Mouse (Mus musculus) hindbrain, embryonic 14.5 days (tissue): ENCODE measurements around the gene Mtr. TPM values are rescaled to one million over a fixed set of nuclear protein-coding genes. Genes with fewer than 3 reads are reported as not detected.
"Not testable (repeated sequence)": the region's sequence is repeated elsewhere in the genome, so short reads cannot be mapped to it uniquely, and the experiment has no call there.

ENCODE experiments used
- ATAC-seq: fragments of 200-750 bp; cut with Nextera tagmentation; 2 replicates; pipeline ENCODE4 v1.8.0; 2017; ENCODE audit warnings: moderate number of reproducible peaks, mild to moderate bottlenecking, moderate TSS enrichment, moderate library complexity; ENCODE audit not compliant: low FRiP score
- DNase-seq: peaks from one replicate; pipeline ENCODE4 v3.0.0-alpha.2; 2015; ENCODE audit warnings: low spot score
- H3K27ac ChIP-seq: fragments of 300-500 bp; sonication (generic); 2 replicates; pipeline ENCODE4 v1.5.1; 2014; ENCODE audit warnings: mild to moderate bottlenecking, moderate library complexity
- H3K27me3 ChIP-seq: fragments of 300-500 bp; sonication (generic); 2 replicates; pipeline ENCODE4 v1.6.1; 2014; ENCODE audit warnings: mild to moderate bottlenecking, low read length, mixed read lengths; ENCODE audit not compliant: control insufficient read depth, insufficient read depth
- H3K36me3 ChIP-seq: fragments of 300-500 bp; sonication (generic); replicated peaks from 2 replicates; pipeline ENCODE4 v1.6.1; 2014; ENCODE audit not compliant: control insufficient read depth, insufficient read depth
- H3K4me1 ChIP-seq: fragments of 300-500 bp; sonication (generic); replicated peaks from 2 replicates; pipeline ENCODE4 v1.6.1; 2014; ENCODE audit warnings: antibody characterized with exemption, low read length, mixed read lengths; ENCODE audit not compliant: control insufficient read depth, insufficient read depth
- H3K4me2 ChIP-seq: fragments of 300-500 bp; sonication (generic); replicated peaks from 2 replicates; pipeline ENCODE4 v1.6.1; 2014; ENCODE audit warnings: mild to moderate bottlenecking, moderate library complexity
- H3K4me3 ChIP-seq: fragments of 300-500 bp; sonication (generic); replicated peaks from 2 replicates; pipeline ENCODE4 v1.5.1; 2014; ENCODE audit warnings: mild to moderate bottlenecking, low read length
- H3K9ac ChIP-seq: fragments of 300-500 bp; sonication (generic); 2 replicates; pipeline ENCODE4 v1.6.1; 2014
- H3K9me3 ChIP-seq: fragments of 300-500 bp; sonication (generic); 2 replicates; pipeline ENCODE4 v1.6.1; 2016; ENCODE audit warnings: low read length; ENCODE audit not compliant: control insufficient read depth
- WGBS: fragments of 180-500 bp; shearing (Covaris S2); extraction: QIAGEN DNeasy Blood & Tissue Kit; methylation state at CpG from one replicate; pipeline ENCODE4 v1.1.7; 2014; 5-methylcytosine and 5-hydroxymethylcytosine counted together
- polyA plus RNA-seq: library from polyadenylated mRNA; unstranded; fragments of >200 nt; fragmentation: Nextera tagmentation; extraction: Ambion mirVana; gene quantifications from 2 replicates; pipeline ENCODE4 v1.2.1, GENCODE M21; 2014

Gene Mtr
- polyA plus RNA-seq, 1 experiment from 2014 or later, result 5.0 TPM

DNA sequence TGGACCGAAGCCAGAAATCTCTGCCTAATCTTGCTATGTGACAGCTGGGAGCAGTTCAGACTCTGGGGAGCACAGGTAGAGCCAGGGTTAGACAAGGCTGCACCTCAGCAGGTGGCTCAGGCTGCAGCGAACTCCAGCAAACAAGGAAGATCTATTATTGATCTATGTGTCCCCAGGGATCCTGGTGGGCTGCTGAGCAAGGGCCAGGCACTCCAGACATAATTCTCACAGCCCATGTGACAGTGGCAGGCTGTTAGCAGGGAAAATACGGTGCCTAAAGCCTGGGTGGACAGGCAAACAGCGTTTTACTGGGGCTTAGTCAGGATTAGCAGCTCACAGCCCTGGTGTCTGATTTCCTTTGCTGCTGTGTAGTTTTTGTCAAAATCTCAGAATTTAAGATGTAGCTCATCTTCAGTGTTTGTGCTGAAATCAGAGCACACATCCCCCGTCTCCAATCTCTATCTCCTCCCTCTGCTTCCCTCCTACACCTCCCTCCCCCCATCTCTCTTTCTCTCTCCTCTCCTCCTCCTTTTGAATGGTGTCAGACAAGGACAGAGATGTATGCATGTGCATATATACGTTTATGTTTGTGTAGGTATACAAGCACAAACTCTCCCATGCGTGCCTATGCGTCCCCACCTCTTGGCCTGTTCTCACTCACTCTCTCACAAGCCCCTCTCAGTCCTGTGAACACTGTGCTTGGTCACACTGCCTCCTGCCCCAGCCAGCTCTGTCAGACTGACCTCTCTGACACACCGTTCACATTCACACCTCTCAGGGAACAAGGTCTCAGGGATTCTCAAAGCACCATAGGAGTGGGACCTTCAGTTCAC is 98.4 kb downstream of the Mtr start:
- no peaks in the 10 kb centered on the region for H3K36me3 ChIP-seq
- H3K4me3 ChIP-seq, result no peak overlapping the region
- H3K4me2 ChIP-seq, result no peak overlapping the region
- H3K27me3 ChIP-seq, result no peaks in the 10 kb centered on the region
- H3K9me3 ChIP-seq, result no peaks in the 10 kb centered on the region
- DNase-seq, result no peak
- H3K9ac ChIP-seq, result no peak overlapping the region
- no peak overlapping the region for H3K27ac ChIP-seq
- ATAC-seq, result no peak; the same call in 1 of the 2 replicates
- 58% methylated on average over 9 of the region's 9 CpGs for WGBS
- H3K4me1 ChIP-seq, result 0 out of 2 replicates have a peak, but pooled peaks cover 3% of the 10 kb centered on the region

DNA sequence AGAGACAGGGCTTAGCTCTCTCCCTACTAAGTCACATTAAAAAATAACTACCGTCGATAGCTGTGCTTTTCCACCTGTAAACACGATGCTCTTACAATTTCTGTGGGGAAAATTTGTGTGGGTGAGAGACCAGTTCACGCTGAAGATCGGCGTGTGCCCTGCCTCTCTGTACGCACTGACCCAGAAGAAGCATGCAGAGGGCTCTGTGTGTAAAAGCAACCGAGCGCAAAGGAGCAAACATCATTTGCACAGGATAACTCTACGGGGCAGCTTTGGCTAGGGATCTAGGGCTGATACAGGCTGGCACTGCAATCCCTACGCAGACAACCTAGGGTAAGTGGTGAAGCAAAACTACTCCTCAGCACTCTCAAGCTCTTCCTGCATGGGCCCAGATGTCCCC is 104.0 kb downstream of the Mtr start:
- DNase-seq (no peak), ATAC-seq (no peak)
- 80% methylated on average over 11 of the region's 11 CpGs for WGBS
- Histone ChIP-seq H3K9ac (no peak overlapping the region), H3K4me3 (no peak overlapping the region), H3K4me2 (no peak overlapping the region), H3K27ac (no peak overlapping the region), H3K9me3 (no peaks in the 10 kb centered on the region), H3K4me1 (no peaks in the 10 kb centered on the region), H3K36me3 (no peaks in the 10 kb centered on the region), H3K27me3 (no peaks in the 10 kb centered on the region)

- H3K4me2 ChIP-seq, result no peak overlapping the region
- H3K27ac ChIP-seq, result no peak overlapping the region
- H3K4me3 ChIP-seq, result no peak overlapping the region
- ATAC-seq (no peak), DNase-seq (no peak)
- no peak overlapping the region for H3K9ac ChIP-seq
- H3K9me3 ChIP-seq, result no peaks in the 10 kb centered on the region
- no peaks in the 10 kb centered on the region for H3K27me3 ChIP-seq
- no peaks in the 10 kb centered on the region for H3K4me1 ChIP-seq
- 75% methylated on average over 6 of the region's 6 CpGs for WGBS
- H3K36me3 ChIP-seq, result no peaks in the 10 kb centered on the region
Measured at GRCm38 (mm10) chr13:12146918-12147507, 110.9 kb downstream of the Mtr start.

GRCm38 (mm10) chr13:12146402-12146801 is 111.5 kb downstream of the Mtr start:
- no peak overlapping the region for H3K9ac ChIP-seq
- no peak overlapping the region for H3K4me2 ChIP-seq
- WGBS, result 89% methylated on average over 2 of the region's 2 CpGs
- DNase-seq, result no peak
- H3K4me1 ChIP-seq, result no peaks in the 10 kb centered on the region
- H3K9me3 ChIP-seq, result no peaks in the 10 kb centered on the region
- H3K27me3 ChIP-seq, result no peaks in the 10 kb centered on the region
- ATAC-seq, result no peak
- H3K4me3 ChIP-seq, result no peak overlapping the region
- H3K27ac ChIP-seq, result no peak overlapping the region
- no peaks in the 10 kb centered on the region for H3K36me3 ChIP-seq

DNA sequence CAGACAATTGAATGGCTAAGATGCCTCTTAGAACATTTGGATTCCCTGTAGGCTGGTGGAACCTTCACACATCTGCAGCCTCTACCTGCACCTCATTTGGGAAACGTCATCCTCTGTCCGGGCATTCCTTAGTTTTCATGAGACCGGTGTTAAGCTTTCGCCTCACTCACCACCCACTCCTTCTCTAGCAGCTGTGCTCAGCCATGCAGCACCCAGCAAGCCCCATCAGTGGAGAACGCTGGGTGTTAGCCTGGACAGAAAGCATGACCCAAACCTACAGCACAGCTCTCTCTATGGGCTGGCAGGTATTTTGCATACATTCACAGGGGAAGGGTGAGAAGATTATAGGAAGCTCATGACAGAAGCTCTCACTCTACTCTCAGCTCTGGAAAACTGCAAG is 114.6 kb downstream of the Mtr start:
- Histone ChIP-seq H3K36me3 (no peaks in the 10 kb centered on the region), H3K4me2 (no peak overlapping the region), H3K4me1 (no peaks in the 10 kb centered on the region), H3K27ac (no peak overlapping the region), H3K9ac (no peak overlapping the region), H3K4me3 (no peak overlapping the region), H3K27me3 (no peaks in the 10 kb centered on the region), H3K9me3 (no peaks in the 10 kb centered on the region)
- DNase-seq, result no peak
- ATAC-seq, result no peak
- WGBS, result 95% methylated on average over 5 of the region's 5 CpGs

DNA sequence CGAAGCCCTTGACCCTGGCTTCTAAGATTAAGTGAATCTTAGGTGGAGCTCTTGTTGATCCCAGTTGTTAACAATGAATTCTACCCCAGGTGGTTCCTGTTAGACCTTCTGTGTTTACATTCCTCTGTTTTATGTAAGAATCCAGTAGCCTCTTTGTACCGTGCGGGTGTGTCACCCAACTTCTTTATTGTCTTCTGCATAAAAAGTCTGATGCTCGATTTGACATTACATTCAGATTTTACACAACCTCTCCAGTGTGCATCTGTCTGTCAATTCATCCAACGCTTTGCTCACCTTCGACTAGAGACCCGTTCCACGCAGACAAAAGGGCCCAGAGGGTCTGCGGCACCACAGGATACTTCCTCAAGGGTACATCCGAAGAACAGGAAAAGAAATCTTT is 121.5 kb downstream of the Mtr start:
- H3K27me3 ChIP-seq, H3K9me3 ChIP-seq, ATAC-seq, H3K27ac ChIP-seq, H3K36me3 ChIP-seq, DNase-seq, H3K9ac ChIP-seq, H3K4me3 ChIP-seq, H3K4me1 ChIP-seq, H3K4me2 ChIP-seq: not testable (repeated sequence)
- WGBS, result 90% methylated on average over 10 of the region's 10 CpGs

DNA sequence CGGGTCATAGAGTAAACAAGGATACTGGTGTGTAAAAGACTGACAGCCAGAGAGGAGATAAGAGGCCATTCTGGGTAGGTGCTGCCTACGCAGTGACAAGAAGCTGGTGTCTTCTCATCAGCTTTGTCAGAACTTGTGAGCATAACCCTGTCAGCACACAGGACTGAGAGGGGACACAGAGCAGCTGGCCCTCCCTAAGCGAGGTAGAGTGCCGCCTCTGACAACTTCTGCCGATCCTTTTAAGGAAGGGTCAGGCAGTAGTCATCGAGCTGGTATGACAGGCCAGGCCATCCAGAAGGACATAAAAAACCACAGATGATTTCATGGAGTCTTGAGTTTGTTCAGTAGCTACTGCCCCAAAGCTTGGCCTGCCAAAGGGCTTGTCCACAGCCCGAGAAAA is 124.4 kb downstream of the Mtr start:
- no peaks in the 10 kb centered on the region for H3K4me1 ChIP-seq
- no peaks in the 10 kb centered on the region for H3K9me3 ChIP-seq
- H3K9ac ChIP-seq, result no peak overlapping the region
- H3K4me2 ChIP-seq, result no peak overlapping the region
- DNase-seq (no peak), ATAC-seq (no peak)
- no peaks in the 10 kb centered on the region for H3K27me3 ChIP-seq
- H3K4me3 ChIP-seq, result no peak overlapping the region
- no peak overlapping the region for H3K27ac ChIP-seq
- no peaks in the 10 kb centered on the region for H3K36me3 ChIP-seq
- 90% methylated on average over 7 of the region's 7 CpGs for WGBS

Other genes starting within 250 kb of the Mtr start
- 6.9 and 8.4 TPM in 2 replicates for gene Ryr2, start 151.2 kb downstream of the Mtr start, polyA plus RNA-seq
- 2.0 and 3.2 TPM in 2 replicates for gene Actn2, start 82.6 kb upstream of the Mtr start, polyA plus RNA-seq
- 17.1 and 19.4 TPM in 2 replicates for gene Heatr1, start 136.9 kb upstream of the Mtr start, polyA plus RNA-seq
- gene Lgals8, start 206.8 kb upstream of the Mtr start, polyA plus RNA-seq, result 24.4 and 26.3 TPM in 2 replicates